Mouse (Mus musculus): Measurements from ENCODE around the gene Rab34. TPM values are rescaled to one million over a fixed set of nuclear protein-coding genes. Genes with fewer than 3 reads are reported as not detected.

Gene Rab34
- polyA plus RNA-seq (2014; fragmentation: Illumina TruSeq; extraction: RNeasy Lipid Tissue Mini Kit (QIAGEN cat#74804); ENCODE audit: low read depth, low replicate concordance) = 1.7 TPM

GRCm38 (mm10) chr11:78188331-78189233, at the start of gene Rab34:
TSS of gene Rab34 (plus strand) at chr11:78188430.

GRCm38 (mm10) chr11:78164924-78165760, 23.1 kb upstream of the Rab34 start, which contains the start of gene Traf4:
TSS of gene Traf4 (minus strand) at chr11:78165589.

GRCm38 (mm10) chr11:78176402-78176862, 11.8 kb upstream of the Rab34 start, which contains the start of the genes Nek8 and Tlcd1:
TSS of gene Nek8 (minus strand) at chr11:78176675.
TSS of gene Tlcd1 (plus strand) at chr11:78176711.

GRCm38 (mm10) chr11:78182961-78183844, 5.0 kb upstream of the Rab34 start, which contains the start of gene Rpl23a:
TSS of gene Rpl23a (minus strand) at chr11:78183584.

DNA sequence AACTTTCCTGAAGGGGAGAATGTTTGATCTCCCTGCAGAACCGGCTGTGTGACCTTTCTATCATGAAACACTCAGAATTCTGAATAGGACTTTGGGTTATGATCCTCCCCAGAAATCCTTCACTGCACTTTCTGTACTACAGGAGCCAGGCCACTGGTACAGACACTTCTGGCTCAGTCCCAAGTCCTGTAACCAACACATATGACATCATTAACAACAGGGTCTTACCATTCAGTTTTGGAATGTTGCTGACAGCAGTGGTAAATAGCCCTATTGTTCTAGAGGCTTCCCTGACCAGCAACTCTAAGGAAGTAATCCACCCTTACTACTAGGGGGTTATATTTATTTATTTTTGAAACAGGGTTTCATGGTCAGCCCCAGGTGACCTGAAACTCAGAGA, 4.9 kb downstream of the Rab34 start, which contains the start of gene Proca1:
TSS of gene Proca1 (plus strand) at position 280 of the 400 bp plus-strand sequence.

Other genes starting within 250 kb of the Rab34 start
- 7.1 TPM for gene Phf12, start 205.7 kb upstream of the Rab34 start, polyA plus RNA-seq (2014; fragmentation: Illumina TruSeq; extraction: RNeasy Lipid Tissue Mini Kit (QIAGEN cat#74804); ENCODE audit: low read depth, low replicate concordance)
- 3.3 TPM for gene Dhrs13, start 156.2 kb upstream of the Rab34 start, polyA plus RNA-seq (2014; fragmentation: Illumina TruSeq; extraction: RNeasy Lipid Tissue Mini Kit (QIAGEN cat#74804); ENCODE audit: low read depth, low replicate concordance)
- gene Flot2, start 150.5 kb upstream of the Rab34 start, polyA plus RNA-seq (2014; fragmentation: Illumina TruSeq; extraction: RNeasy Lipid Tissue Mini Kit (QIAGEN cat#74804); ENCODE audit: low read depth, low replicate concordance) = 8.4 TPM
- 5.7 TPM for gene Eral1, start 108.0 kb upstream of the Rab34 start, polyA plus RNA-seq (2014; fragmentation: Illumina TruSeq; extraction: RNeasy Lipid Tissue Mini Kit (QIAGEN cat#74804); ENCODE audit: low read depth, low replicate concordance)
- 6.3 TPM for gene Fam222b, start 93.8 kb upstream of the Rab34 start, polyA plus RNA-seq (2014; fragmentation: Illumina TruSeq; extraction: RNeasy Lipid Tissue Mini Kit (QIAGEN cat#74804); ENCODE audit: low read depth, low replicate concordance)
- 1.1 TPM for gene Traf4, start 22.8 kb upstream of the Rab34 start, polyA plus RNA-seq (2014; fragmentation: Illumina TruSeq; extraction: RNeasy Lipid Tissue Mini Kit (QIAGEN cat#74804); ENCODE audit: low read depth, low replicate concordance)
- gene Nek8, start 11.8 kb upstream of the Rab34 start, polyA plus RNA-seq (2014; fragmentation: Illumina TruSeq; extraction: RNeasy Lipid Tissue Mini Kit (QIAGEN cat#74804); ENCODE audit: low read depth, low replicate concordance) = 1.6 TPM
- 33.9 TPM for gene Tlcd1, start 11.7 kb upstream of the Rab34 start, polyA plus RNA-seq (2014; fragmentation: Illumina TruSeq; extraction: RNeasy Lipid Tissue Mini Kit (QIAGEN cat#74804); ENCODE audit: low read depth, low replicate concordance)
- gene Rpl23a, start 4.8 kb upstream of the Rab34 start, polyA plus RNA-seq (2014; fragmentation: Illumina TruSeq; extraction: RNeasy Lipid Tissue Mini Kit (QIAGEN cat#74804); ENCODE audit: low read depth, low replicate concordance) = 310 TPM
- 1.3 TPM for gene Proca1, start 5.0 kb downstream of the Rab34 start, polyA plus RNA-seq (2014; fragmentation: Illumina TruSeq; extraction: RNeasy Lipid Tissue Mini Kit (QIAGEN cat#74804); ENCODE audit: low read depth, low replicate concordance)
- gene Sdf2, start 57.3 kb downstream of the Rab34 start, polyA plus RNA-seq (2014; fragmentation: Illumina TruSeq; extraction: RNeasy Lipid Tissue Mini Kit (QIAGEN cat#74804); ENCODE audit: low read depth, low replicate concordance) = 21.3 TPM
- 5.8 TPM for gene Supt6, start 57.6 kb downstream of the Rab34 start, polyA plus RNA-seq (2014; fragmentation: Illumina TruSeq; extraction: RNeasy Lipid Tissue Mini Kit (QIAGEN cat#74804); ENCODE audit: low read depth, low replicate concordance)
- 48.4 TPM for gene 2610507B11Rik, start 73.3 kb downstream of the Rab34 start, polyA plus RNA-seq (2014; fragmentation: Illumina TruSeq; extraction: RNeasy Lipid Tissue Mini Kit (QIAGEN cat#74804); ENCODE audit: low read depth, low replicate concordance)
- gene BC030499, start 102.4 kb downstream of the Rab34 start, polyA plus RNA-seq (2014; fragmentation: Illumina TruSeq; extraction: RNeasy Lipid Tissue Mini Kit (QIAGEN cat#74804); ENCODE audit: low read depth, low replicate concordance) = 0.24 TPM
- gene Spag5, start 113.1 kb downstream of the Rab34 start, polyA plus RNA-seq (2014; fragmentation: Illumina TruSeq; extraction: RNeasy Lipid Tissue Mini Kit (QIAGEN cat#74804); ENCODE audit: low read depth, low replicate concordance) = 0.32 TPM
- 10.4 TPM for gene Aldoc, start 134.5 kb downstream of the Rab34 start, polyA plus RNA-seq (2014; fragmentation: Illumina TruSeq; extraction: RNeasy Lipid Tissue Mini Kit (QIAGEN cat#74804); ENCODE audit: low read depth, low replicate concordance)
- gene Pigs, start 140.0 kb downstream of the Rab34 start, polyA plus RNA-seq (2014; fragmentation: Illumina TruSeq; extraction: RNeasy Lipid Tissue Mini Kit (QIAGEN cat#74804); ENCODE audit: low read depth, low replicate concordance) = 1.4 TPM
- gene Unc119, start 155.1 kb downstream of the Rab34 start, polyA plus RNA-seq (2014; fragmentation: Illumina TruSeq; extraction: RNeasy Lipid Tissue Mini Kit (QIAGEN cat#74804); ENCODE audit: low read depth, low replicate concordance) = 0.58 TPM
- gene Foxn1, start 198.1 kb downstream of the Rab34 start, polyA plus RNA-seq (2014; fragmentation: Illumina TruSeq; extraction: RNeasy Lipid Tissue Mini Kit (QIAGEN cat#74804); ENCODE audit: low read depth, low replicate concordance) = not detected
- gene Slc13a2, start 233.8 kb downstream of the Rab34 start, polyA plus RNA-seq (2014; fragmentation: Illumina TruSeq; extraction: RNeasy Lipid Tissue Mini Kit (QIAGEN cat#74804); ENCODE audit: low read depth, low replicate concordance) = 0.45 TPM